Mouse (Mus musculus) heart, postnatal 0 days (tissue): Measurements from ENCODE around the gene Mapre3.

ENCODE experiments used
- CTCF ChIP-seq: IDR thresholded peaks from 2 replicates; pipeline ENCODE4 v1.5.1; 2016; ENCODE audit warnings: antibody characterized with exemption, control low read depth, low read depth
- EP300 ChIP-seq: IDR thresholded peaks from 2 replicates; pipeline ENCODE4 v1.6.1; 2016; ENCODE audit warnings: antibody characterized with exemption, low read depth

DNA sequence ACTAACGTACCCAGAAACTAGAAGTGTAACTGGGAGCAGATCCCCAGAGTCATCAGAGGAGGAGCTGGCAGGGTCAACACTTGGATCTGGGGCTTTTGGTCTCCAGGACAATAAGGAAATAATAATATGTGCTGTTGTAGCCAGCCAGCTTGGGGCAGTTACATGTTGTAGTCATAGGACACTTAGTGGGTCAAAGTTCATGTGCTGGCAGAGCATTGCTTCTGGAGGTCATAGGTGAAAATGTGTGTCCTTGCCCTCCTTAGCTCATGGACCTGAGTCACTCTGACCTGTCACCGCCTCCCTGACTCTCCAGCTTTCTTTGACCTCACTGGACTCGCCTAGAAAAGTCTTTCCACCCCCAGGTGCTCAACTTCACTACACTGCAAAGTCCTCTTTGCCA, 19.0 kb downstream of the Mapre3 start:
- TF ChIP-seq CTCF = no peak
- no peak for TF ChIP-seq EP300
